Mouse (Mus musculus): Measurements from ENCODE around the gene St6gal1. TPM values are rescaled to one million over a fixed set of nuclear protein-coding genes. Genes with fewer than 3 reads are reported as not detected.

Gene St6gal1
- polyA plus RNA-seq, 1 experiment = 5.7 TPM

DNA sequence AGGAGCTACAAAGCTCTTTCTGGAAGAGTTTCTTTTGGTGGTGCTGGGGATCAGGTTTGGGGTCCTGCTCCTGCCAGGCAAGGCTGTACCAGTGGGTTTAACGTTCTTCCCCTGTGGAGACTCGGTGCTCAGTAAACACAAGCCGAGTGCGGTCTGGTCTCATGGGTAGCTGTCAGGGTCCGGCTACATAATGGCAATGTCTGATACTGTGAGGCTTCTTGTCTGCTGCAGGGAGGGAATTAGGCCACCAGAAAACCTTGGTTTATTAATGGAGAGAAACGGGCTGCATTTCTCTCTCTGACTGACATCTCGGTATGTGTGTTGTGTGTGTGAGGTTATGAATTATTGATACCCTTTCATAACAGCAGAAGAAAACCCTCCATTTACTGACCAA lies 33.9 kb downstream of the St6gal1 start:
- Histone ChIP-seq H3K4me3 (no peak overlapping the region), H3K36me3 (ENCODE audit: control insufficient read depth, insufficient read depth) (no peaks in the 10 kb centered on the region), H3K79me2 (ENCODE audit: control insufficient read depth, insufficient read depth) (no peaks in the 10 kb centered on the region), H3K4me2 (ENCODE audit: low read depth) (no peak overlapping the region), H3K27me3 (ENCODE audit: control insufficient read depth, insufficient read depth, insufficient read length) (no peaks in the 10 kb centered on the region), H3ac (ENCODE audit: control insufficient read depth, insufficient read length) (no peak overlapping the region)
- TF ChIP-seq MYOD1 (IDR thresholded peaks at IDR 0.05; ENCODE audit: control insufficient read depth in 1 of 3, insufficient read length in 2 of 3, low read depth in 2 of 3) (no peak), MYOG (IDR thresholded peaks at IDR 0.05; ENCODE audit: control insufficient read depth in 1 of 3, insufficient read depth in 1 of 3, insufficient read length in 2 of 3, low read depth in 2 of 3) (no peak)

DNA sequence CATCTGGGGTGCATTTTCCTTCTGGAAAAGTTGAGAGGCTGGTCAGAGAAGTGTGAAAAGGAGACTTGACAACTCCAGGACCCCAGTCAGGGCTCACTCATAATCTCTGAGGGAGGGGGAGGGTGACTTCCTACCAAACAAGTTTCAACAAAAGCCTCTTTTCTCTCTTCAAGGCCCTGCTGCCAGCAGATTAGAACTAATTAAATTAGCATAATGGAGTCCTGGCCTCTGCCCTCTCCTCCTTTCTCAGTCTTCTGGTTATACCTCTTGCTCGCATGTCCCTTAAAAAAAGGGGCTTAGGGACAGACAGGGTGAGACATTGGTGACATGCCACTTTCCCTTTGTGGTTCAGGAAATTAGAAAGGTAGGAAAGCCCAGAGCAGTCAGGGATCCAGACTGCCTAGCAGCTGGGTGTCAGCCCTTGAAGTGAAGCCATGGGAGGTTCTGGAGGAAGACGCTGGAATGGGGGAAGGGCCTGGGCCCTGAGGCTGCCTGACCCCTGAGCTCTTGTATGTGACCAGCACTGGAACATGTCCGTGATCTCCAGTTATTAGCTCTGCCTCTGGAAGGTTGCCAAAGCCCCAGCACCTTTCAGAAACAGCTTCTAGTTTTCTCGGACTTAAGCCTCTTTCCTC lies 34.4 kb downstream of the St6gal1 start:
- Histone ChIP-seq H3K4me3 (no peak overlapping the region), H3K79me2 (ENCODE audit: control insufficient read depth, insufficient read depth) (no peaks in the 10 kb centered on the region), H3K4me2 (ENCODE audit: low read depth) (no peak overlapping the region), H3K27me3 (ENCODE audit: control insufficient read depth, insufficient read depth, insufficient read length) (no peaks in the 10 kb centered on the region), H3ac (ENCODE audit: control insufficient read depth, insufficient read length) (no peak overlapping the region), H3K36me3 (ENCODE audit: control insufficient read depth, insufficient read depth) (no peaks in the 10 kb centered on the region)
- TF ChIP-seq USF1 (IDR thresholded peaks at IDR 0.05; ENCODE audit: low read depth) (no peak), CEBPB (IDR thresholded peaks at IDR 0.05; ENCODE audit: insufficient read depth, poor library complexity, severe bottlenecking) (no peak), TCF3 (IDR thresholded peaks at IDR 0.05; ENCODE audit: insufficient read length, low read depth) (no peak), MYOG (IDR thresholded peaks at IDR 0.05; ENCODE audit: control insufficient read depth in 1 of 3, insufficient read depth in 1 of 3, insufficient read length in 2 of 3, low read depth in 2 of 3) (no peak), TCF12 (IDR thresholded peaks at IDR 0.05; ENCODE audit: insufficient read depth, poor library complexity, severe bottlenecking) (no peak), REST (IDR thresholded peaks at IDR 0.05; ENCODE audit: insufficient read depth, insufficient read length) (no peak), POLR2A (IDR thresholded peaks at IDR 0.05; ENCODE audit: insufficient read length, low read depth) (no peak), MAX (IDR thresholded peaks at IDR 0.05; ENCODE audit: low read depth) (no peak), MYOD1 (IDR thresholded peaks at IDR 0.05; ENCODE audit: control insufficient read depth in 1 of 3, insufficient read length in 2 of 3, low read depth in 2 of 3) (no peak), E2F4 (IDR thresholded peaks at IDR 0.05; ENCODE audit: insufficient read depth) (no peak), POLR2AphosphoS2 (IDR thresholded peaks at IDR 0.05; ENCODE audit: insufficient read length, low read depth) (no peak), SRF (IDR thresholded peaks at IDR 0.05; ENCODE audit: control insufficient read depth, insufficient read length, low read depth) (no peak)

DNA sequence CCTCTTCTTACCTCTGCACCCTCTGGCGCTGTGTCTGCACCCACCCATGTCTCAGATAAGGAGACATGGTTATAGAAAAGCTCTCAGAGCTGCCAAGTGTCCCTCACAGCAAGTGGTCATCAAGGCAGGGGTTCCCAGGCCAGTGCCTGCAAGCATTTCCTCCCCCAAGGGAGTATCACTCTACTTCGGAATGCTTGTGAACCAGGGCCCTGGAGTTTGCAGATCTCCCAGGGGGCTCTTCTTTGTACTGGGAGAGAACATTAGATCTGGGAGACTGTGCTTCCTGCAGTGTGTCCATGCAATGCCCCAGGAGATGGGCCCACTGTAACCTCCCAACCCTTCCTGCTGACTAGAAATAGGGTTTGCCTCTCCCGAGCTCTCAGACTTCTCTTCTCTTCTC lies 35.0 kb downstream of the St6gal1 start:
- H3K27me3 ChIP-seq (ENCODE audit: control insufficient read depth, insufficient read depth, insufficient read length) = no peaks in the 10 kb centered on the region
- H3K4me2 ChIP-seq (ENCODE audit: low read depth) = no peak overlapping the region
- no peak overlapping the region for H3K4me3 ChIP-seq
- H3ac ChIP-seq (ENCODE audit: control insufficient read depth, insufficient read length) = no peak overlapping the region
- no peaks in the 10 kb centered on the region for H3K36me3 ChIP-seq (ENCODE audit: control insufficient read depth, insufficient read depth)
- TF ChIP-seq MYOD1 (IDR thresholded peaks at IDR 0.05; ENCODE audit: control insufficient read depth in 1 of 3, insufficient read length in 2 of 3, low read depth in 2 of 3) (no peak), REST (IDR thresholded peaks at IDR 0.05; ENCODE audit: insufficient read depth, insufficient read length) (no peak), CEBPB (IDR thresholded peaks at IDR 0.05; ENCODE audit: insufficient read depth, poor library complexity, severe bottlenecking) (no peak), POLR2A (IDR thresholded peaks at IDR 0.05; ENCODE audit: insufficient read length, low read depth) (no peak), TCF12 (IDR thresholded peaks at IDR 0.05; ENCODE audit: insufficient read depth, poor library complexity, severe bottlenecking) (no peak), POLR2AphosphoS2 (IDR thresholded peaks at IDR 0.05; ENCODE audit: insufficient read length, low read depth) (no peak), SRF (IDR thresholded peaks at IDR 0.05; ENCODE audit: control insufficient read depth, insufficient read length, low read depth) (no peak), E2F4 (IDR thresholded peaks at IDR 0.05; ENCODE audit: insufficient read depth) (no peak), MYOG (IDR thresholded peaks at IDR 0.05; ENCODE audit: control insufficient read depth in 1 of 3, insufficient read depth in 1 of 3, insufficient read length in 2 of 3, low read depth in 2 of 3) (no peak), MAX (IDR thresholded peaks at IDR 0.05; ENCODE audit: low read depth) (no peak), TCF3 (IDR thresholded peaks at IDR 0.05; ENCODE audit: insufficient read length, low read depth) (no peak)
- no peaks in the 10 kb centered on the region for H3K79me2 ChIP-seq (ENCODE audit: control insufficient read depth, insufficient read depth)

DNA sequence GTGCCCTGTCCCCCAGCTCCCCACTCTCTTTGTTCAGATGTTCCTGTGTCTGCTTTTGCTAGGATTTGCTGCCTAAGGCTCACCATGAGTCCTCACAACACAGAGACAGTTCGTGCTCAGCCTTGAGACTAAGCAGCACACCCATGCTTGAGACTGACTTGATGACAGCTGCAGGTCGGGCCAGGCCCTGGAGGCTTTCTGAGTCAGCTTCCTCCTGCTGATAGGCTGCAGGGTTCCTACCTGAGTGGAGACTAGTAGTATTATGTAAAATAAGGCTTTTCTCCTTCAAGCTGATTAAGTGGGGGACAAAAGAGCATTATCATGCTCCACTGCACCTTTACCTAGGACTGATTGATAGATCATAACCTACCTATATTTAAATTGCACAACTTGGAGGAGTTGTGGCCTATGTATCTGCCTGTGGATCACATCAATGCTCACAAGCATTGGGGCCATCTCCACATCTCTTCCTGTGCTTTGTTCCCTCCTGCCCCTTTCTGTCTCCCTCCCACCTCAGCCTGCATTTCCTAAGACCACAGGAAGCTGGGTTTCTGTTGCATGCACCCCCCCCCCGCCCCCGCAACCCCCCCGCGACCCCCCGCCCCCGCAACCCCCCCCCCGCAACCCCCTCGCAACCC lies 37.7 kb downstream of the St6gal1 start:
- H3K4me2 ChIP-seq (ENCODE audit: low read depth) = no peak overlapping the region
- H3ac ChIP-seq (ENCODE audit: control insufficient read depth, insufficient read length) = no peak overlapping the region
- no peaks in the 10 kb centered on the region for H3K36me3 ChIP-seq (ENCODE audit: control insufficient read depth, insufficient read depth)
- TF ChIP-seq CEBPB (IDR thresholded peaks at IDR 0.05; ENCODE audit: insufficient read depth, poor library complexity, severe bottlenecking) (no peak), MYOG (IDR thresholded peaks at IDR 0.05; ENCODE audit: control insufficient read depth in 1 of 3, insufficient read depth in 1 of 3, insufficient read length in 2 of 3, low read depth in 2 of 3) (peak; percentile 3 to 72 (median 38)), MYOD1 (IDR thresholded peaks at IDR 0.05; ENCODE audit: control insufficient read depth in 1 of 3, insufficient read length in 2 of 3, low read depth in 2 of 3) (peak in 2 of 3 experiments; percentile 53 to 69)
- no peaks in the 10 kb centered on the region for H3K79me2 ChIP-seq (ENCODE audit: control insufficient read depth, insufficient read depth)
- no peaks in the 10 kb centered on the region for H3K27me3 ChIP-seq (ENCODE audit: control insufficient read depth, insufficient read depth, insufficient read length)
- H3K4me3 ChIP-seq = no peak overlapping the region

DNA sequence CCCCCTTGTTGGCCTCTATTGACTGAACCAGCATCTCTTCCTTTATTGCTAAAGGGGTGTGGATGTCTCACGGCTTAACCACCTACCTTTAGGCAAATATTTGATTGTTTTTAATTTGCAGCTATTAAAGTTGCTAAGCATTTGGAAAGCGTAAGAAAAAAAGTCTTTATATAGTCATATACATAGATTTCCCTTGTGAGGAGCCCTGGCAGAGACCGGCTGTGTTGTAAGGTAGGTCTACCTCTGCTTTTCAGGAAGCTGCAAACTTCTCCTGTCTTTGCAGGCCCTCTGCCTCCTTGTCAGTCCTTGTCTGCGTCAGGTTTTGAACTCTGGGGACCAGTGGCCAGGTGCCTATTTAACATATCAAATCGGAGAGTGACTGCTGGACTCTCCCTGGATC lies 38.3 kb downstream of the St6gal1 start:
- Histone ChIP-seq H3K4me3 (no peak overlapping the region), H3K36me3 (ENCODE audit: control insufficient read depth, insufficient read depth) (no peaks in the 10 kb centered on the region), H3K27me3 (ENCODE audit: control insufficient read depth, insufficient read depth, insufficient read length) (no peaks in the 10 kb centered on the region), H3K79me2 (ENCODE audit: control insufficient read depth, insufficient read depth) (no peaks in the 10 kb centered on the region), H3ac (ENCODE audit: control insufficient read depth, insufficient read length) (no peak overlapping the region), H3K4me2 (ENCODE audit: low read depth) (no peak overlapping the region)
- TF ChIP-seq POLR2AphosphoS2 (IDR thresholded peaks at IDR 0.05; ENCODE audit: insufficient read length, low read depth) (no peak), TCF12 (IDR thresholded peaks at IDR 0.05; ENCODE audit: insufficient read depth, poor library complexity, severe bottlenecking) (no peak), REST (IDR thresholded peaks at IDR 0.05; ENCODE audit: insufficient read depth, insufficient read length) (no peak), CEBPB (IDR thresholded peaks at IDR 0.05; ENCODE audit: insufficient read depth, poor library complexity, severe bottlenecking) (no peak), MYOD1 (IDR thresholded peaks at IDR 0.05; ENCODE audit: control insufficient read depth in 1 of 3, insufficient read length in 2 of 3, low read depth in 2 of 3) (no peak), MAX (IDR thresholded peaks at IDR 0.05; ENCODE audit: low read depth) (no peak), POLR2A (IDR thresholded peaks at IDR 0.05; ENCODE audit: insufficient read length, low read depth) (no peak), USF1 (IDR thresholded peaks at IDR 0.05; ENCODE audit: low read depth) (no peak), E2F4 (IDR thresholded peaks at IDR 0.05; ENCODE audit: insufficient read depth) (no peak)
